Mouse (Mus musculus) lung, adult 2 months (tissue): ENCODE results near the gene Atp8b2. TPM values are rescaled to one million over a fixed set of nuclear protein-coding genes. Genes with fewer than 3 reads are reported as not detected.

Experiments used
- DNase-seq: peaks from one replicate; pipeline ENCODE4 v3.0.0; 2022
- H3K4me1 ChIP-seq: fragments of 200-500 bp; 2 replicates; pipeline ENCODE4 v1.6.1; 2011; ENCODE audit warnings: low read length; ENCODE audit not compliant: control insufficient read depth, insufficient read depth
- H3K4me3 ChIP-seq: fragments of 200-500 bp; replicated peaks from 2 replicates; pipeline ENCODE3; 2011; ENCODE audit warnings: low read depth, mild to moderate bottlenecking, control low read depth, low read length; ENCODE audit errors: extremely low read depth
- CTCF ChIP-seq: fragments of 200-500 bp; IDR thresholded peaks from 2 replicates; pipeline ENCODE4 v1.5.1; 2011; ENCODE audit warnings: mild to moderate bottlenecking, low read length, control low read depth; ENCODE audit not compliant: insufficient read depth
- POLR2A ChIP-seq: fragments of 200-500 bp; IDR thresholded peaks from 2 replicates; pipeline ENCODE4 v1.6.1; 2011; ENCODE audit warnings: low read depth, mild to moderate bottlenecking, control low read depth, low read length, borderline replicate concordance; ENCODE audit errors: extremely low read depth
- WGBS: fragments of 180-500 bp; shearing (Covaris S2); methylation state at CpG from one replicate; pipeline ENCODE4 v1.1.7; 2018; 5-methylcytosine and 5-hydroxymethylcytosine counted together
- polyA plus RNA-seq: library from polyadenylated mRNA; depleted of rRNA; stranded (reverse); fragments of >200 nt; gene quantifications from 2 replicates; pipeline ENCODE4 v1.2.3, GENCODE M21; 2012; rRNA removed

Gene Atp8b2
- polyA plus RNA-seq, 1 experiment: 52.7 TPM

- peaks cover 11% of the 10 kb centered on the region for H3K4me1 ChIP-seq
- DNase-seq: no peak
- no peak overlapping the region for H3K4me3 ChIP-seq
- TF ChIP-seq POLR2A (no peak), CTCF (no peak)
- 52% methylated on average over 5 of the region's 5 CpGs for WGBS
Measured at GRCm38 (mm10) chr3:89896571-89896970, 66.7 kb downstream of the Atp8b2 start.

- Histone ChIP-seq H3K4me1 (no peaks in the 10 kb centered on the region), H3K4me3 (no peak overlapping the region)
- TF ChIP-seq POLR2A (no peak), CTCF (no peak)
- WGBS: 84% methylated on average over 5 of the region's 5 CpGs
- no peak for DNase-seq
Measured at GRCm38 (mm10) chr3:89892517-89893106, 70.7 kb downstream of the Atp8b2 start.

GRCm38 (mm10) chr3:89891696-89892095, 71.6 kb downstream of the Atp8b2 start:
- no peak overlapping the region for H3K4me3 ChIP-seq
- no peak for TF ChIP-seq POLR2A
- no peak for TF ChIP-seq CTCF
- no peak for DNase-seq
- H3K4me1 ChIP-seq: no peaks in the 10 kb centered on the region

GRCm38 (mm10) chr3:89889841-89890430, 73.4 kb downstream of the Atp8b2 start:
- TF ChIP-seq CTCF (no peak), POLR2A (no peak)
- no peak for DNase-seq
- 57% methylated on average over 8 of the region's 8 CpGs for WGBS
- H3K4me3 ChIP-seq: no peak overlapping the region
- no peaks in the 10 kb centered on the region for H3K4me1 ChIP-seq

Other genes with a start within 250 kb of the Atp8b2 start
- 23.4 and 31.2 TPM in 2 replicates for gene Adar, start 248.5 kb downstream of the Atp8b2 start, polyA plus RNA-seq
- 0.60 and 0.70 TPM in 2 replicates for gene Chrnb2, start 198.9 kb downstream of the Atp8b2 start, polyA plus RNA-seq
- gene Ube2q1, start 189.9 kb downstream of the Atp8b2 start, polyA plus RNA-seq: 24.4 and 25.2 TPM in 2 replicates
- gene She, start 132.1 kb downstream of the Atp8b2 start, polyA plus RNA-seq: 15.1 and 16.3 TPM in 2 replicates
- 19.8 and 22.6 TPM in 2 replicates for gene Il6ra, start 50.3 kb downstream of the Atp8b2 start, polyA plus RNA-seq
- gene Hax1, start 35.3 kb upstream of the Atp8b2 start, polyA plus RNA-seq: 30.3 and 42.8 TPM in 2 replicates
- gene 4933434E20Rik, start 88.1 kb upstream of the Atp8b2 start, polyA plus RNA-seq: 34.7 and 47.4 TPM in 2 replicates
- gene Ubap2l, start 89.1 kb upstream of the Atp8b2 start, polyA plus RNA-seq: 91.9 and 95.2 TPM in 2 replicates
- 133 and 219 TPM in 2 replicates for gene Tpm3, start 109.1 kb upstream of the Atp8b2 start, polyA plus RNA-seq
- 0.40 and 0.58 TPM in 2 replicates for gene Nup210l, start 140.6 kb upstream of the Atp8b2 start, polyA plus RNA-seq